Mouse (Mus musculus) stomach, embryonic 16.5 days (tissue): ENCODE measurements around the gene Pisd. TPM values are rescaled to one million over a fixed set of nuclear protein-coding genes. Genes with fewer than 3 reads are reported as not detected.
"Not testable (repeated sequence)": the region's sequence is repeated elsewhere in the genome, so short reads cannot be mapped to it uniquely, and the experiment has no call there.

ENCODE experiments used
- ATAC-seq: fragments of 200-750 bp; cut with Nextera tagmentation; 2 replicates; pipeline ENCODE4 v1.8.0; 2017; ENCODE audit warnings: moderate number of reproducible peaks, moderate TSS enrichment; ENCODE audit not compliant: insufficient read depth, low FRiP score
- H3K27ac ChIP-seq: fragments of 300-500 bp; sonication (generic); 2 replicates; pipeline ENCODE4 v1.5.1; 2014; ENCODE audit warnings: low read length
- H3K27me3 ChIP-seq: fragments of 300-500 bp; sonication (generic); 2 replicates; pipeline ENCODE4 v1.6.1; 2014; ENCODE audit warnings: low read length, control low read depth, mixed read lengths; ENCODE audit not compliant: control insufficient read depth, insufficient read depth
- H3K36me3 ChIP-seq: fragments of 300-500 bp; sonication (generic); 2 replicates; pipeline ENCODE4 v1.6.1; 2014; ENCODE audit warnings: low read length; ENCODE audit not compliant: control insufficient read depth, insufficient read depth
- H3K4me1 ChIP-seq: fragments of 300-500 bp; sonication (generic); 2 replicates; pipeline ENCODE4 v1.6.1; 2014; ENCODE audit warnings: low read length, control low read depth, mixed read lengths; ENCODE audit not compliant: control insufficient read depth, insufficient read depth
- H3K4me2 ChIP-seq: fragments of 300-500 bp; sonication (generic); 2 replicates; pipeline ENCODE4 v1.6.1; 2014; ENCODE audit warnings: low read depth, low read length, mixed read lengths
- H3K4me3 ChIP-seq: fragments of 300-500 bp; sonication (generic); replicated peaks from 2 replicates; pipeline ENCODE4 v1.5.1; 2014; ENCODE audit warnings: mild to moderate bottlenecking, low read length
- H3K9ac ChIP-seq: fragments of 300-500 bp; sonication (generic); 2 replicates; pipeline ENCODE4 v1.6.1; 2014; ENCODE audit warnings: low read length
- H3K9me3 ChIP-seq: fragments of 300-500 bp; sonication (generic); replicated peaks from 2 replicates; pipeline ENCODE4 v1.6.1; 2016; ENCODE audit warnings: low read length, control low read depth; ENCODE audit not compliant: control insufficient read depth
- WGBS: fragments of 180-500 bp; shearing (Covaris S2); extraction: QIAGEN DNeasy Blood & Tissue Kit; methylation state at CpG from one replicate; pipeline ENCODE4 v1.1.7; 2014; 5-methylcytosine and 5-hydroxymethylcytosine counted together
- polyA plus RNA-seq: library from polyadenylated mRNA; unstranded; fragments of >200 nt; fragmentation: Nextera tagmentation; extraction: Ambion mirVana; gene quantifications from 2 replicates; pipeline ENCODE4 v1.2.1, GENCODE M21; 2015

Gene Pisd
- polyA plus RNA-seq: 79.7 and 90.5 TPM in 2 replicates

GRCm38 (mm10) chr5:32785313-32785915 lies at the start of gene Pisd:
Gene Pisd (minus strand): TSS chr5:32785646.
- under 1% methylated on average over 52 of the region's 52 CpGs for WGBS
- H3K9me3 ChIP-seq: no peaks in the 10 kb centered on the region
- peak; percentile 99 for ATAC-seq
- peak within 1 kb of the TSS; percentile 88 for H3K4me2 ChIP-seq
- H3K27ac ChIP-seq: peak within 1 kb of the TSS; percentile 60
- peak within 1 kb of the TSS; percentile 91 for H3K4me3 ChIP-seq
- no peaks in the 10 kb centered on the region for H3K27me3 ChIP-seq
- H3K4me1 ChIP-seq: no peaks in the 10 kb centered on the region
- peak within 1 kb of the TSS; percentile 79 for H3K9ac ChIP-seq
- H3K36me3 ChIP-seq: no peaks in the 10 kb centered on the region

- H3K27me3 ChIP-seq: no peaks in the 10 kb centered on the region
- H3K4me3 ChIP-seq: no peak overlapping the region
- no peak for ATAC-seq
- 92% methylated on average over 1 of the region's 1 CpGs for WGBS
- no peak overlapping the region for H3K27ac ChIP-seq
- no peak overlapping the region for H3K9ac ChIP-seq
- no peak overlapping the region for H3K4me2 ChIP-seq
- H3K36me3 ChIP-seq: peaks cover 12% of the 10 kb centered on the region; the same call in 1 of the 2 replicates
- H3K9me3 ChIP-seq: no peaks in the 10 kb centered on the region
- no peaks in the 10 kb centered on the region for H3K4me1 ChIP-seq
Measured at GRCm38 (mm10) chr5:32834497-32834896, 49.1 kb upstream of the Pisd start.

GRCm38 (mm10) chr5:32830054-32830453 lies 44.6 kb upstream of the Pisd start:
- 81% methylated on average over 2 of the region's 2 CpGs for WGBS
- Histone ChIP-seq H3K4me1 (no peaks in the 10 kb centered on the region), H3K27ac (no peak overlapping the region), H3K27me3 (no peaks in the 10 kb centered on the region), H3K4me3 (no peak overlapping the region), H3K9ac (no peak overlapping the region), H3K36me3 (peaks cover 21% of the 10 kb centered on the region; the same call in 1 of the 2 replicates), H3K9me3 (no peaks in the 10 kb centered on the region), H3K4me2 (no peak overlapping the region)
- no peak for ATAC-seq

GRCm38 (mm10) chr5:32828766-32829165 lies 43.3 kb upstream of the Pisd start:
- not testable (repeated sequence) for H3K9ac ChIP-seq, H3K27me3 ChIP-seq, ATAC-seq, H3K4me2 ChIP-seq, H3K27ac ChIP-seq, H3K9me3 ChIP-seq, H3K4me3 ChIP-seq, H3K4me1 ChIP-seq
- H3K36me3 ChIP-seq: peaks cover 21% of the 10 kb centered on the region; the same call in 1 of the 2 replicates
- WGBS: 95% methylated on average over 1 of the region's 1 CpGs

GRCm38 (mm10) chr5:32827009-32827408 lies 41.6 kb upstream of the Pisd start, which contains the start of gene Gm20671:
Gene Gm20671 (minus strand): TSS chr5:32827109.
- no peak within 1 kb of the TSS for H3K4me3 ChIP-seq
- H3K9ac ChIP-seq: no peak within 1 kb of the TSS
- H3K27me3 ChIP-seq: no peaks in the 10 kb centered on the region
- ATAC-seq: no peak
- H3K4me2 ChIP-seq: no peak within 1 kb of the TSS
- H3K4me1 ChIP-seq: no peaks in the 10 kb centered on the region
- peaks cover 25% of the 10 kb centered on the region; the same call in 1 of the 2 replicates for H3K36me3 ChIP-seq
- no peaks in the 10 kb centered on the region for H3K9me3 ChIP-seq
- WGBS: 89% methylated on average over 7 of the region's 7 CpGs
- H3K27ac ChIP-seq: no peak within 1 kb of the TSS

GRCm38 (mm10) chr5:32820471-32820870 lies 35.0 kb upstream of the Pisd start:
- Histone ChIP-seq H3K27me3 (no peaks in the 10 kb centered on the region), H3K9ac (no peak overlapping the region), H3K4me2 (no peak overlapping the region), H3K4me1 (no peaks in the 10 kb centered on the region), H3K9me3 (no peaks in the 10 kb centered on the region), H3K36me3 (peaks cover 29% of the 10 kb centered on the region; the same call in 1 of the 2 replicates), H3K4me3 (no peak overlapping the region), H3K27ac (no peak overlapping the region)
- 92% methylated on average over 8 of the region's 8 CpGs for WGBS
- no peak for ATAC-seq

GRCm38 (mm10) chr5:32815396-32815795 lies 29.9 kb upstream of the Pisd start:
- Histone ChIP-seq H3K4me2 (no peak overlapping the region), H3K36me3 (peaks cover 26% of the 10 kb centered on the region), H3K9me3 (no peaks in the 10 kb centered on the region), H3K4me3 (no peak overlapping the region), H3K9ac (no peak overlapping the region), H3K4me1 (no peaks in the 10 kb centered on the region), H3K27me3 (no peaks in the 10 kb centered on the region), H3K27ac (no peak overlapping the region)
- 94% methylated on average over 4 of the region's 4 CpGs for WGBS
- no peak for ATAC-seq

GRCm38 (mm10) chr5:32786454-32786853 lies 1.0 kb upstream of the Pisd start:
- H3K9ac ChIP-seq, H3K4me3 ChIP-seq, H3K36me3 ChIP-seq, H3K27me3 ChIP-seq, H3K27ac ChIP-seq, H3K9me3 ChIP-seq, H3K4me1 ChIP-seq, H3K4me2 ChIP-seq, ATAC-seq: not testable (repeated sequence)
- 69% methylated on average over 1 of the region's 1 CpGs for WGBS

GRCm38 (mm10) chr5:32784726-32785125 lies 720 bp downstream of the Pisd start:
- peak overlapping the region; percentile 91 for H3K4me3 ChIP-seq
- H3K9ac ChIP-seq: peak overlapping the region; percentile 79
- H3K36me3 ChIP-seq: no peaks in the 10 kb centered on the region
- H3K4me1 ChIP-seq: no peaks in the 10 kb centered on the region
- H3K27ac ChIP-seq: peak overlapping the region; percentile 34
- no peak for ATAC-seq
- H3K27me3 ChIP-seq: no peaks in the 10 kb centered on the region
- peak overlapping the region; percentile 88 for H3K4me2 ChIP-seq
- H3K9me3 ChIP-seq: no peaks in the 10 kb centered on the region
- 26% methylated on average over 5 of the region's 5 CpGs for WGBS
